Mouse (Mus musculus): ENCODE measurements around the gene Yrdc.

- no peak for TF ChIP-seq POLR2A (IDR thresholded peaks at IDR 0.05; ENCODE audit: control insufficient read depth, extremely low read depth, insufficient read depth, low read length, poor library complexity)
- no peak for TF ChIP-seq CTCF (IDR thresholded peaks at IDR 0.05; ENCODE audit: borderline replicate concordance, control insufficient read depth, extremely low read depth, insufficient read depth, low read length, poor library complexity)
These were observed 34.6 kb upstream of the Yrdc start for GRCm38 (mm10) chr4:124815901-124816300.
